Mouse (Mus musculus): Measurements from ENCODE around the gene Ift140. TPM values are rescaled to one million over a fixed set of nuclear protein-coding genes. Genes with fewer than 3 reads are reported as not detected.

Gene Ift140
- total RNA-seq, 2 experiments from 2014 or later: 9.0 to 10.1 TPM

DNA sequence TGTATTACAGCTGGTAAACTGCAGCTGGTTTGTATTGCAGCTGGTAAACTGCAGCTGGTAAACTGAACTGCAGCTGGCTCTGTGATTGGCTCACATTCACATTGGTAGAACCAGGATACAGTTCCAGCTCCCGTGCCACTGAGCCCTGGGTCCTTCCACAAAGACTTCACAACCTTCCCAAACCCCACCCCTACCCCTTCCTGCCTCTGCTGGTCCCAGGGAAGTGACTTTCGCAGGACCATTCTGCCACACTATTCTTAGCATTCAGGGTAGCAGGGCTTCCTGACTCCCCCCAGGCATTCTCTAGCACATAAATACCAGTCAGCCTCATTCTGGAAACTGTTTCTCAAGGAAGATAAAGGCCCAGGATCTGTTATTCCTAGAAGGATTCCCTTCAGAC is 52.8 kb downstream of the Ift140 start:
- DNase-seq (ENCODE audit: low spot score in 2 of 2): no peak

DNA sequence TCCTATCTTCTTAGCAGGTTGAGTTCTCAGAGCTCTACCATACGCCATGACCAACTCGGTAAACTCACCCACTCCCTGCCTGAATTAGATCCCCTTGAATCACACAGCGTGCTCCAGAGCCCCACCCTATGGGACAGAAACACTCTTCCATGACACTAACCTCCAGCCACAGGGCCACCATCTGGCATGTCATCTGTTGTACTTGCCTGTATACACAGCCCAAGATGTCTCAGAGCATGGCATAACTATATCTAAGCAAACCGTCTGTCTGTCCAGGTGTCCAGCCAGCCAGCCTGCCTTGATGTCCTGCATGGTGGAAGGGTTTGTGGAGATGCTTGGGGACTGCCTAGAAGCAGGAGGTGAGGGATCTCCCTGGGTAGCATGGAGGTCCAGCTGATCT is 61.0 kb downstream of the Ift140 start:
- no peak for DNase-seq (ENCODE audit: low spot score in 2 of 2)

DNA sequence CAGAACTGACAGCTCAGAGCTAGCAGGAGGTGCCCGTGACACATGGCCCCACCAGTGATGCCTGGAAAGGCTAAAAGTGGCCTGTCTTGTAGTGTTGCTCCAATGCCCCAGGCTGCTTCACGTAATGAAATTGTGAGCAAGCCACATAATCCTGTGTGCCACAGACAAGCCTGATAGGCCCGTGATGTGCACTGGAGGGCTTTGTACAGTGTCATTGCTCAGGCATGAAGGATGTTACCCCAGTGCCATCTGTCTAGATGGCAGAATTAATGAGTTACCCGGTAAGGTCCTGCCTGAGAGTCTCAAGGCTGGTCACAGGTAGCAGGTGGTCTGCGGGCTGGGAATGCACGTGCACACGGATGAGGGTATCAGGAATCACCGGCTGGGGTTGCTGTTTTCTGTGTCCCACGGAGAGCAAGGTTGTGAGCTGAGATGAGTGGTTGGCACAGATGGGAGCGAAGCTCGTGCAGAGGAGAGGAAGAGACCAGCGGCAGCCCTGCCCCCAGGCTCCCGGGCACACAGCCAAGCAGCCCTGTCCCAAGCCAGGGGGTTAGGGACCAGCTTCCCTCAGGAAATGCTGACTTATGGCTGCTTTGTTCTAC is 62.0 kb downstream of the Ift140 start:
- peak in 1 of 2 experiments; percentile 72 for DNase-seq (ENCODE audit: low spot score in 2 of 2)

DNA sequence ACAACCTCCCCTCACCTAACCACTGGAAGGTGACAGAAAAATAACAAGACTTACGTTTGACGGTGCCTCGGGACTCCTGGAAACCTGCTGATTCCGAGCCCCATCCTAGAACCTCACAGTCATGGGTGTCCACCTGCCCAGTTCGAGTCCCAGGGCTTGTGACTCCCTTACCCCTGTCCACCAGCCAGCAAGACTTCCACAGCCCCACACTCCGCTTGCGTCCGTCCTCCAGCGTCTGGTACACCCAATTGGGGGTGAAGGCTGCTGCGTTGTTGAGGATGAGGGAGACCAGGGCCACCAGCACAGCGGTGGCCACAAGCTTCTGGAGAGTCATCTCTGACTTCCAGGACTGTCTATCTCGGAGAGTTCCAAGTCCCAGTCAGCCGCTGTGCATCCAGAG is 64.3 kb downstream of the Ift140 start:
- DNase-seq (ENCODE audit: low spot score in 2 of 2): no peak

DNA sequence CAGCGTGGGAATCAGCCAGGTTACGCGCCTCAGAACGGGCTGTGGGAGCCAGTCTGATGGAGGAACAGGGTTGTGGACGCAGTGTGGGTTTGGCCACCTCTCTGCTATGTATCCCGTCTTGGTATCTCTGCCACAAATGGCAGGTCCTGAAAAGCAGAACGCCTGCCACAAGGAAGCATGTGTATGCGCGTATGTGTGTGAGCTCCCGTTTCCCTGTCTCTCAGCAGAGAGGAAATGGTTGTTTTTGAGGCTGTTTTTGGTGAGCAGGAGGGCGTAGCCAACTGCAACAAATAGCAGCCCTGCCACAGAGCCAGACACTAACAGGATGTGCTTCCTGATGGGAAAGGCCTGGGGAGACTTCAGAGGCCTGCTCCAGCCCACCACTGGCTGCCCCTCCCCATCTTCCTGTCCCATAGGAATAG is 65.1 kb downstream of the Ift140 start:
- no peak for DNase-seq (ENCODE audit: low spot score in 2 of 2)

DNA sequence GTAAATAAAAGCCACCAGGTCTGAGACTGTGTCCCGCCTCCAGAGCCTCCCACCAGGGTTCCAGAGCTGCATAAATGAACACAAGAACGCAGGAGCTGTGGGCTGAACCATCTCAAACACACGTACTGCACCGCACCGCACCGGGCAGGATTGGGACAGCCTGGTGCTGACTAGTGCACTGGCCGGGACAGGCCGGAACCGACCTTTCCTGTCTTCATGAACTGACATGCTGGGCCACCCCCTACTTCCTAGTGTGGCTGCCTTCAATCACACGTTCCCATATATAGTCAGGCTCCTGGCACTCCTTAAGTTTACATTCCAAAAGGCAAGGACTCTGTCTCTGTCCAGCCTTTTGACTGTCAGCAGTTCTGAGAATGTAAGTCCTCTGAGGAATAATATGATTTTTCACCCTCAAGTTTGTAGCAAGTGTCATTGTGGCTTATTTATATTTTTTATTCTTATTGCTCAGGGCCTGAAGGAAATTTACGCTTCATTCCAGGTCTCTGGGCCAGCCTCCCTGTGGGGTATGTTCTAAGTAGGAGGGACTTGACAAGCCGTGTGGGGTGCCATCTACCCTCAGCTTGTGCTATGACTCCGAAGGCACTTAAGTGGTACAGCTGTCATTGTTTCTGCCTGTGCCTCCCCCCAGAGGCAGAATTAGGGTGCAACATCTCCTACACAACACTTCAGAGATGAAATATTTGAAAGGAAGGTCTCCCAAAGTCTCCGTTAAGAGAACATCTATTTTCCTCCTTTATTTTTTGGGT is 66.4 kb downstream of the Ift140 start:
- no peak for DNase-seq (ENCODE audit: low spot score in 2 of 2)

DNA sequence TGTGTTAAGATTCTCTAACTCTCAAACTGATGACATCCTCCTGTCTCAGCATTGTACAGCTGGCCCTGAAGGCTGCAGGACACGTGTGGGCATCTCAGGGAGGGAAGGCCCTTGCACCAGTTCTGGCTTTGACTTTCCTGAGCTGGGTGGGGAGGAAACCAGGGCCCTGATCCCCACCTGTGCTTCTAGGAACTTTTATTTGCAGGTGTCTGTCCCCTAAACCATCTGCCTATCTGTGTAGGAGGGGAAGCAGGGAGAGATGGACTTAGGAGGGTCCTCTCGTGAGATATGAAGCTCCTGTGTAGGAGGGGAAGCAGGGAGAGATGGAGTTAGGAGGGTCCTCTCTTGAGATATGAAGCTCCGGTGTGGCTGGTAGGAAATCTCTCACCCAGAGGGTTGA is 67.0 kb downstream of the Ift140 start:
- no peak for DNase-seq (ENCODE audit: low spot score in 2 of 2)

DNA sequence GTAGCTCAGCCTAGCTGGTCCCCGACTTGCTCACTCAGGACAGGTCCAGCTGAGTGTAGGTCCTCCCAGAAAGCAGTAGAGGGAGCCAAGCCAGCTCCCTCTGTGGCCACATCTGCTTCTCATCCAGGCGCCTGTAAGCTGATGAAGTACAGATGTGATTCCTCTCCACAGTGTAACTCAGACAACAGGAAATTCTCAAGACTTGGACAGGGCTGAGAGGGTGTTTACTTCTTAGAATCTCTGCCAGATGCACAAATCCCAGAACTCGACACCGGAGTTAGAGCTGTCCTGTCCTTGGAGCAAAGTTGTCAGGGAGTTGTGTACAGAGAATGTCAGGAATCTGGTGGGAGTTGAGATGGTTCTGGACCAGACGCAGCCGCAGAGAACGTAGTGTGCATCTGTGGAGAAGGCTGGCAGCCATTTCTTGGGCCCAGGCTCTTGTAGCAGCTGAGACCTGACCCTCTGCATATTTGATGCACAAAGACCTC is 67.6 kb downstream of the Ift140 start, which contains the start of gene Tmem204:
Tmem204 (minus strand) TSS at position 148 of the 488 bp plus-strand sequence.
- peak in 1 of 2 experiments; percentile 71 for DNase-seq (ENCODE audit: low spot score in 2 of 2)

DNA sequence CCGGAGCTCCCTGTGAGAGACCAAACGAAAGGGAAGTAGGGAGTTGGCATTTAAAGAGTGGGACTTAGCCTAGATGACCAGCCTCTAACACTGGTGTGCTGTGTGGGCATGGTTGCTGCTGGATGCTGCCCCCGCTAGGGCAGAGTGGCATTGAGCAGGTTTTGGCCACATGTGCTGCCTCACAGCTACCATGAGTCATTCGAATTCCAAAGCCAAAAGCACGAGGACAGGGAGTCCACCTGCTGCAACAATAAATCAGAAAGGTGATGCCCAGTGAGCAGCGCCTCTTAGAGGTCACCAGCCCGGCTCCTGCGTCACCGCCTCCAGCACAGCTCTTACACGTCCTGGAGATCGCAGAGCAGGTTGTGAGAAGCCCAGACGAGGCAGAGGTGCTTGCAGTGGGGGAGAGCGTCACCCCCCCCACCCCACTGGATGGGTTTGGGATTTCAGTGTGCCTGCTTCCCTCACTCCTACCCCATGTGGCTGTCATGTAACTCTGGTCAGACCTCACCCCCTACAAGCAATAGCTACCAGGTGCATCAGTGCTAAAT is 69.0 kb downstream of the Ift140 start:
- DNase-seq (ENCODE audit: low spot score in 2 of 2): peak in 1 of 2 experiments; percentile 30

DNA sequence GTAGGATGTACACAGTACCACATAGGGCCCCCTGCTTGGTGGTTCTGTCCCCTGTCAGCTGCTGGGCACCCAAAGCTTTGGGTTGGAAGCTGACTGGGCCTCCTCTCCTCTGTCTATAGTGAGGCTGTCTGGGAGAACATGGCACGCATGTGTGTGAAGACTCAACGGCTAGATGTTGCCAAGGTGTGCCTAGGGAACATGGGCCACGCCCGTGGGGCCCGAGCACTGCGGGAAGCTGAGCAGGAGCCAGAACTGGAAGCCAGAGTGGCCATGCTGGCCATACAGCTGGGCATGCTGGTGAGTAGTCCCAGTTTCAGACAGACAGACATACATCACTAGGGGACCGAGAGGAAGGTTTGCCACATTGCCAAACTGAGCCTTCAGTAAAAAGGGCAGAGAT is 70.8 kb downstream of the Ift140 start:
- DNase-seq (ENCODE audit: low spot score in 2 of 2): no peak

DNA sequence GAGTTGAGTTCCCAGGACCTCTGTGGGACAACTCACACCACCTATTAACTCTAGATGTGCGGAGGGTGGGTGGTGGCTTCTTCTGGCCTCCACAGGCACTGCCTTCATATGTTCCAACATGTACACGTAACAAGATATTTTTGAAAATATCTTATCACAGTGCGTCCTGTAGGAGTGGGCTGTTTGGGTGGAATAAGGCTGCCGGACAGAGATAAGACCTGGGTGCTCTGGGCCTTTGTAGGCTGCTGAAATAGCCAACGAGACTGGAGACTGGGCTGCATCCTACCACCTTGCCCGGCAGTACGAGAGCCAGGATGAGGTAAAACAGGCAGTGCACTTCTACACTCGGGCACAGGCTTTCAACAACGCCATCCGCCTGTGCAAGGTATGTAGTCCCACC is 73.3 kb downstream of the Ift140 start:
- DNase-seq (ENCODE audit: low spot score in 2 of 2): no peak

DNA sequence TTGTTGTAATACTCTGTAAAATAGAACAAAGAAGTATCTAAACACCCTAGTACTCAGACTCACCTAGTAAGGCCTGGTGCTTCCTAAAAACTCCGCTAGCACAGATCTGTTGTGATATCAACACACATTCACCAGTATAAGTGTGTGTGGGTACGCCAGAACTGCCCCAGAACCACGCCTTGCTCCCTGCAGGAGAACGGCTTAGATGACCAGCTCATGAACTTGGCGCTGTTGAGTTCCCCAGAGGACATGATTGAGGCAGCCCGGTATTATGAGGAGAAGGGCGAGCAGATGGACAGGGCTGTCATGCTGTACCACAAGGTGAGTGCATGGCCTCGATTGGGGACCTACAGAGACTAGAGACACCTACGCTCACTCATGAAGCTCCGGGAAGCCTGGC is 74.6 kb downstream of the Ift140 start:
- no peak for DNase-seq (ENCODE audit: low spot score in 2 of 2)

DNA sequence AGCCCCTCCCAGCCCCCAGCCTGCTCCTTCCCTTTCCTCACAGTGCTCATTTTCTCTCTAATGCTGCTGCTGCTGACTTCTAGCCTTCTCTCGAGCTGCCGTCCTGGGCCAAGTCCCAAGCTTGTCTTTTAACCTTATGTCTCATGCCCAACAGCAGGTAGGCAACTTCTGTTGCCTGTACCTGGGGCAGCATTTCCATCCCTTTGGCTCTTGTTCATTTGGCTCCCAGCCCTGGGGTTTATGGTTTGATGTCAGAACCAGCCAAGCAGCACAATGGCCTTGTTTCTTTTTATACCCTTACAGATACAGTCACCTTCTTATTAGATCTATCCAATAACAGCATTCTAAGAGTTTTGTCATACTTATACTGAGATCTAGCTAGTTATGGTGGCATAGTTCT is 80.3 kb downstream of the Ift140 start:
- DNase-seq (ENCODE audit: low spot score in 2 of 2): no peak

DNA sequence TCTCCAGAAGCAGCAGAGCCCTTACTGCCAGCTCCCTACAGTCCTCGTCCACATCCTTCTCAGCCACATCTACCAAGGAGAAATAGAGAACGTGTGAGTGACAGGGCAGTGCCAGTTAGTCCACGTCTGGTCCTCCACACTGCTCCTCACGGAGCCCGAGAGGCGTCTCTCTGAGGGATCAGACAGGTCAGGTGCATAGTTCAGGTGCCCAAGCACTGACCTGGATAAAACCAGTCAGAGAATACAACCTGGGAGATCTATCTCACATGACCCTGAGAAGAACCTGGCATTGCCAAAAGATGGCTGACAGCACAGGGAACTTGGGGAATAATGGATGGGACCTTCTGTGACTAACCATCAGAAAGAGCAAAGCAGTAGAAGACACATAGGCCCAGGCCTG is 84.2 kb downstream of the Ift140 start:
- no peak for DNase-seq (ENCODE audit: low spot score in 2 of 2)

DNA sequence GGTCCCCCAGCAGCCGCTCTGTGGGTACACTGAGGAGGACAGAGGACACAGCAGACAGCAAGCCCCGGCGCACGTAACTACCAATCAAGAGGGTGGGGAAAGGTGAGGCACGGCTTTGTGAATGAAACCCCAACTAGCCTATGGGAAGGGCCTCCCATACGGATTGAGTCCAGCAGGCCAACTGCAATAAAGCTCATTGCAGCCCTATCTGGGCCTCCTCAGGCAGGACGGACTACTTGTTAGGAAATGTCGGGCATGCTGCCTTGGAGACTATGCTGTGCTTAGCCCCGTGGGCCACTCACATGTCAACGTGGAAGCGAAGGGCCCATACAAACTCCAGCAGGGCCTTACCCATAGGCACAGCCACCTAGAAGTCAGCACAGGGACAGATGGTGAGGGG is 85.5 kb downstream of the Ift140 start:
- no peak for DNase-seq (ENCODE audit: low spot score in 2 of 2)

DNA sequence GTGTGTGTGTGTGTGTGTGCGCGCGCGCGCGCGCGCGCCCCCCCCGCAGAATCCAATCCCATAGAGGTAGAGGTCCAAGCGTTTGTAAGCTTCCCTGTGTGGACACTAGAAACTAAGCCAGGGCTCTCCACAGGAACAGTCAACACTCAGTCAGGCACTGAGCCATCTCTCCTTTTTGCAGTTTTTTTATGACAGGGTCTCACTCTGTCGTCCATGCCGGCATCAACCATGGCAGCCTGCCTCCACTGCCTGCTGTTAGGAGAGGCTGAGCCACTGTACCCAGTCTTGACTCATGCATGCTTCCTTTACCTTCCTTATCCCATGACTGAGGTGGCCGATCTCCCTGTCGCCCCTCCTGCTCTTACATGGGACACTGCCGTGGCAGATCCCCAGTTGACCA is 91.9 kb downstream of the Ift140 start:
- DNase-seq (ENCODE audit: low spot score in 2 of 2): no peak

DNA sequence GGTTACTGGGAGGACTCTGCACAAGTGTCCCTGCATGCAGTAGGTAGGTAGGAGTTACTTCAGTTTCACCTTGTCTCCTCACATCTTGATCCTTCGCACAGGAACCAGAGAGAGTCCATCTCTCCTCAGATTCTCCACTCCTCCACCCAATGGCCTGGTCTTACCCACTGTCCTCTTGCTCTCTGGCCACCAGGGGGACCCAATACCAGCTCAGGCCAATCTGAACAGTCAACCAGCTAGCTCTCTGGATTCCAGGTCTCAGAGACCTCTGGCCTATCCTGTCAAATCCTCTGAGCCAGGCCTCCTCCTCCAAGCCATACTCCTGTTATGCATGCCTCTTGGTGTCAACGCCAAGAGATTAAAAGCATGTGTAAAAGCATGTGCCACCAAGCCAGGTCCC is 93.7 kb downstream of the Ift140 start:
- DNase-seq (ENCODE audit: low spot score in 2 of 2): no peak

DNA sequence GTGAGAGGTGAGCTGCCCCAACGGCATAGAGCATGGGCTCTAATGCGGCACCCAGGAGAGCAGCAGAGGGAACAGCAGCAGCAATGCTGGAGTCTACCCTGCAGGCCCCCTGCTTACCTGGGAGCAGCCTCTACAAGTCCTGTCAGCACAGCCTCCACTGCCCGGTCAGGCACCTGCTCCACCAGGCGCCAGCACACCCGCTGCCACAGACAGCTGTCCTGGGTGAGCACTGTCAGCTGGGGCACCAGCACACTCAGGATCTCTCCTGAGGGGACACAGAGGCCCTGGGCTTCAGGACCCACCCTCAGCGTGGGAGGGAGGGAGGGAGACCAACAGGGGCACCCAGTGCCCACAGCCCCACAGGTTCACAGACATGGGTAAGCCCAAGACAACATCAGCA is 94.7 kb downstream of the Ift140 start:
- no peak for DNase-seq (ENCODE audit: low spot score in 2 of 2)

DNA sequence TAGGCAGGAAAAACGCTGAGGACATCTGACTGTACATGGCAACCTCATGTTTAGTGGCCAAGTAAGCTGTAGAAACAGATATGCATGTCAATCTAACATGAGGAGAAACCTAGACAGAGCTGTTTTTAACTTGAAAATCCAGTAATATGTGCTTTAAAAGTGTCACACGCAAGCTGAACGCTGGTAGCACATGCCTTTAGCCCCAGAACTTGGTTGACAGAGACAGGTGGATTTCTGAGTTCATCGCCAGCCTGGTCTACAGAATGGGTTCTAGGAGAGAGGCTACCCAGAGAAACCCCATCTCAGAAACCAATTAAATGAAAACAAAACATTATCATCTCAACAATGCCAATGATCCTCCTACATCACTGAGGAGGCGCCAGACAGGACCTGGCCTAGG is 95.3 kb downstream of the Ift140 start:
- no peak for DNase-seq (ENCODE audit: low spot score in 2 of 2)

DNA sequence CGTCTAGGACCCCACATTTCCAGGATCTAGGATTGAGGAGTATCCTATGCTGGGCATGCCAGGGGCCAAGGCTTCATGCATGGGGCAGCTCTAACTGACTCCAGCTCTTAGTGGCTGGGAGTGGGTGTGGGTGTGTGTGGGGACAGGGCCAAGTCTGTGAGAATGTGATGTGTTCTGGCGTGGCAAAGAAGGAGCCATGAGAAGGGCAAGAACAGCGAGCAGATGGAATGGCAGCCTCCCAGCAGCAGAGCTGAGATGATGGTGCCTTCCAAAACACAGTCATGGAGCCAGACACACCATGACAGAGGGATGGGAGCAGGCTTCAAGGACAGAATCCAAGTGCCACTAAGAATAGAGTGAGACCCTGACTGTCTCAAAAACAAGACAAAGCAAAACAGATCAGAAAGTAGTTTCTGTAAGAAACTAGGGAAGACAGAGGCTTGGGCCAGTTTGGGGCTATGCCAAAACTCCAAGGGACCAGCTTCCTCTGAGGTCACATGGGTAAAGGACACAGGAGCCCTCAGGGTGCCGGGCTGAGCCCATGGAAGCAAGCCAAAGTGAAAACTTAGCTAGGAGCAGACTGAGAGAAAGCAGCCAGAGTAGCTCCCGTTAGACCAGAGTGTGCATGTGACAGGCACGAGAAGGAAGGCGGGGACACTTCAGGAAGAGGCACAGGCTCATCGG is 96.0 kb downstream of the Ift140 start:
- DNase-seq (ENCODE audit: low spot score in 2 of 2): peak in 1 of 2 experiments; percentile 36

DNA sequence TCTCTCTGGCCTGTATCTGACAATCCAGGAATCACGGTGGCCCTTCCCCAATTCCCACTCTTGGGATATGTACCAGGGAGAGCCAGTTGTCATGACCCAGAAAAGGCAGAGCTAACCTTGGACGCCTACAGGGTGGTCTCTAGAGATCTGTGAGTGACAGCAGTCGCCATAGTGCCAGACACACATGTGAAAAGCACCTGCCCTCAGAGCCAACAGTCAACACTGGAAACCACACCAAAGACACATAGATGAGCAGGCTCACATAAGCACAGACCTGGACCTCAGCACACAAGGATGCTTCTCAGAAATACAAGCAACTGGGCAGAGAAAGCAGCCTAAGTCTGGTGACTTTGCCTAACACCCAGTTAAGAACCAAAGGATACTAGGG is 96.5 kb downstream of the Ift140 start:
- no peak for DNase-seq (ENCODE audit: low spot score in 2 of 2)

Data from gastrocnemius, postnatal 4 days (tissue).